Mouse (Mus musculus): Measurements from ENCODE around the gene Slc16a13. TPM values are rescaled to one million over a fixed set of nuclear protein-coding genes. Genes with fewer than 3 reads are reported as not detected.

Slc16a13 gene
- polyA plus RNA-seq, 1 experiment from 2014 or later = 14.9 TPM

- Histone ChIP-seq H3K27me3 (peaks cover 31% of the 10 kb centered on the region), H3K4me2 (replicated peaks) (peak overlapping the region; percentile 82), H3K4me1 (peaks cover 41% of the 10 kb centered on the region), H3K4me3 (peak overlapping the region; percentile 64; the same call in 1 of the 2 replicates), H3K27ac (replicated peaks) (no peak overlapping the region), H3K9ac (replicated peaks) (no peak overlapping the region), H3K9me3 (no peaks in the 10 kb centered on the region), H3K36me3 (peaks cover 3% of the 10 kb centered on the region; the same call in 1 of the 2 replicates)
- whole genome bisulfite sequencing = 86% methylated on average over 15 of the region's 15 CpGs
- ATAC-seq (replicated peaks) = no peak
Measured at GRCm38 (mm10) chr11:70218741-70219470, 2.0 kb downstream of the Slc16a13 start.

GRCm38 (mm10) chr11:70218039-70218438 lies 2.8 kb downstream of the Slc16a13 start:
- WGBS = 92% methylated on average over 4 of the region's 4 CpGs
- Histone ChIP-seq H3K36me3 (peaks cover 3% of the 10 kb centered on the region; the same call in 1 of the 2 replicates), H3K4me2 (replicated peaks) (no peak overlapping the region), H3K9me3 (no peaks in the 10 kb centered on the region), H3K27ac (replicated peaks) (no peak overlapping the region), H3K4me3 (no peak overlapping the region), H3K4me1 (peaks cover 48% of the 10 kb centered on the region), H3K27me3 (peaks cover 40% of the 10 kb centered on the region), H3K9ac (replicated peaks) (no peak overlapping the region)
- ATAC-seq (replicated peaks) = no peak

GRCm38 (mm10) chr11:70216103-70216502 lies 4.8 kb downstream of the Slc16a13 start:
- peaks cover 49% of the 10 kb centered on the region for H3K27me3 ChIP-seq
- H3K9me3 ChIP-seq = no peaks in the 10 kb centered on the region
- H3K4me3 ChIP-seq = no peak overlapping the region
- H3K4me1 ChIP-seq = peaks cover 37% of the 10 kb centered on the region
- no peak for ATAC-seq (replicated peaks)
- H3K4me2 ChIP-seq (replicated peaks) = no peak overlapping the region
- WGBS = 49% methylated on average over 3 of the region's 3 CpGs
- peaks cover 3% of the 10 kb centered on the region; the same call in 1 of the 2 replicates for H3K36me3 ChIP-seq
- H3K9ac ChIP-seq (replicated peaks) = no peak overlapping the region
- H3K27ac ChIP-seq (replicated peaks) = no peak overlapping the region

- Histone ChIP-seq H3K27me3 (peaks cover 49% of the 10 kb centered on the region), H3K4me3 (0 out of 2 replicates have a peak overlapping the region, but pooled peaks have one; percentile 39), H3K36me3 (peaks cover 3% of the 10 kb centered on the region; the same call in 1 of the 2 replicates), H3K4me2 (replicated peaks) (no peak overlapping the region), H3K9ac (replicated peaks) (no peak overlapping the region), H3K9me3 (no peaks in the 10 kb centered on the region), H3K27ac (replicated peaks) (no peak overlapping the region), H3K4me1 (peaks cover 37% of the 10 kb centered on the region)
- WGBS = 12% methylated on average over 22 of the region's 22 CpGs
- no peak for ATAC-seq (replicated peaks)
Measured at GRCm38 (mm10) chr11:70215301-70215700, 5.6 kb downstream of the Slc16a13 start.

GRCm38 (mm10) chr11:70214856-70215209 lies 6.0 kb downstream of the Slc16a13 start:
- 6% methylated on average over 18 of the region's 18 CpGs for WGBS
- Histone ChIP-seq H3K4me3 (peak overlapping the region; percentile 39), H3K4me2 (replicated peaks) (peak overlapping the region; percentile 65), H3K4me1 (peaks cover 34% of the 10 kb centered on the region), H3K36me3 (peaks cover 3% of the 10 kb centered on the region; the same call in 1 of the 2 replicates), H3K27me3 (peaks cover 49% of the 10 kb centered on the region), H3K9me3 (no peaks in the 10 kb centered on the region), H3K9ac (replicated peaks) (no peak overlapping the region), H3K27ac (replicated peaks) (no peak overlapping the region)
- no peak for ATAC-seq (replicated peaks)

- no peak overlapping the region for H3K27ac ChIP-seq (replicated peaks)
- H3K9ac ChIP-seq (replicated peaks) = peak overlapping the region; percentile 41
- no peaks in the 10 kb centered on the region for H3K9me3 ChIP-seq
- peaks cover 3% of the 10 kb centered on the region; the same call in 1 of the 2 replicates for H3K36me3 ChIP-seq
- peaks cover 28% of the 10 kb centered on the region for H3K4me1 ChIP-seq
- peak overlapping the region; percentile 39 for H3K4me3 ChIP-seq
- H3K27me3 ChIP-seq = peaks cover 49% of the 10 kb centered on the region
- ATAC-seq (replicated peaks) = peak; percentile 46; the same call in 1 of the 2 replicates
- peak overlapping the region; percentile 65 for H3K4me2 ChIP-seq (replicated peaks)
- WGBS = 1% methylated on average over 46 of the region's 46 CpGs
Measured at GRCm38 (mm10) chr11:70214191-70214855, 6.5 kb downstream of the Slc16a13 start.

GRCm38 (mm10) chr11:70213736-70214135 lies 7.1 kb downstream of the Slc16a13 start:
- peak overlapping the region; percentile 41 for H3K9ac ChIP-seq (replicated peaks)
- peaks cover 49% of the 10 kb centered on the region for H3K27me3 ChIP-seq
- peaks cover 23% of the 10 kb centered on the region for H3K4me1 ChIP-seq
- peak overlapping the region; percentile 65 for H3K4me2 ChIP-seq (replicated peaks)
- H3K27ac ChIP-seq (replicated peaks) = no peak overlapping the region
- WGBS = 3% methylated on average over 26 of the region's 26 CpGs
- peak; percentile 36; the same call in 1 of the 2 replicates for ATAC-seq (replicated peaks)
- no peaks in the 10 kb centered on the region for H3K9me3 ChIP-seq
- peaks cover 3% of the 10 kb centered on the region; the same call in 1 of the 2 replicates for H3K36me3 ChIP-seq
- peak overlapping the region; percentile 39 for H3K4me3 ChIP-seq

- peaks cover 49% of the 10 kb centered on the region for H3K27me3 ChIP-seq
- no peak overlapping the region for H3K9ac ChIP-seq (replicated peaks)
- H3K27ac ChIP-seq (replicated peaks) = no peak overlapping the region
- no peak overlapping the region; the same call in 1 of the 2 replicates for H3K4me3 ChIP-seq
- peaks cover 3% of the 10 kb centered on the region; the same call in 1 of the 2 replicates for H3K36me3 ChIP-seq
- WGBS = 6% methylated on average over 9 of the region's 9 CpGs
- H3K4me1 ChIP-seq = peaks cover 18% of the 10 kb centered on the region
- no peak overlapping the region for H3K4me2 ChIP-seq (replicated peaks)
- H3K9me3 ChIP-seq = no peaks in the 10 kb centered on the region
- no peak for ATAC-seq (replicated peaks)
Measured at GRCm38 (mm10) chr11:70212896-70213295, 8.0 kb downstream of the Slc16a13 start.

GRCm38 (mm10) chr11:70212423-70212822 lies 8.4 kb downstream of the Slc16a13 start, which contains the start of gene Slc16a11:
Gene Slc16a11 (plus strand): TSS chr11:70212752.
- 0 out of 2 replicates have a peak within 1 kb of the TSS, but pooled peaks have one; percentile 41 for H3K9ac ChIP-seq (replicated peaks)
- H3K36me3 ChIP-seq = peaks cover 3% of the 10 kb centered on the region; the same call in 1 of the 2 replicates
- ATAC-seq (replicated peaks) = no peak
- no peak within 1 kb of the TSS for H3K27ac ChIP-seq (replicated peaks)
- WGBS = 66% methylated on average over 6 of the region's 6 CpGs
- no peaks in the 10 kb centered on the region for H3K9me3 ChIP-seq
- peaks cover 49% of the 10 kb centered on the region for H3K27me3 ChIP-seq
- H3K4me3 ChIP-seq = peak within 1 kb of the TSS; percentile 39
- peak within 1 kb of the TSS; percentile 65 for H3K4me2 ChIP-seq (replicated peaks)
- peaks cover 18% of the 10 kb centered on the region for H3K4me1 ChIP-seq

GRCm38 (mm10) chr11:70211972-70212371 lies 8.9 kb downstream of the Slc16a13 start:
- no peak for ATAC-seq (replicated peaks)
- Histone ChIP-seq H3K4me1 (peaks cover 18% of the 10 kb centered on the region), H3K27ac (replicated peaks) (no peak overlapping the region), H3K9ac (replicated peaks) (no peak overlapping the region), H3K36me3 (peaks cover 3% of the 10 kb centered on the region; the same call in 1 of the 2 replicates), H3K27me3 (peaks cover 47% of the 10 kb centered on the region), H3K9me3 (no peaks in the 10 kb centered on the region), H3K4me2 (replicated peaks) (no peak overlapping the region), H3K4me3 (no peak overlapping the region)
- 72% methylated on average over 6 of the region's 6 CpGs for WGBS

- H3K4me2 ChIP-seq (replicated peaks) = no peak overlapping the region
- no peak for ATAC-seq (replicated peaks)
- no peak overlapping the region for H3K4me3 ChIP-seq
- H3K27me3 ChIP-seq = peaks cover 36% of the 10 kb centered on the region
- H3K4me1 ChIP-seq = peaks cover 18% of the 10 kb centered on the region
- WGBS = 96% methylated on average over 2 of the region's 2 CpGs
- no peak overlapping the region for H3K9ac ChIP-seq (replicated peaks)
- no peaks in the 10 kb centered on the region for H3K36me3 ChIP-seq
- H3K9me3 ChIP-seq = no peaks in the 10 kb centered on the region
- H3K27ac ChIP-seq (replicated peaks) = no peak overlapping the region
Measured at GRCm38 (mm10) chr11:70210681-70211080, 10.2 kb downstream of the Slc16a13 start.
